Mouse (Mus musculus) embryonic stem cell, embryonic (primary cell): Measurements from ENCODE around the gene Cbx5.

Experiments
- CTCF ChIA-PET, 4 experiments: fragments of 300-600 bp in 2 of 4; fragments of 350-600 bp in 2 of 4; sonication (Branson Sonifier 250); formaldehyde crosslinking; loops; one replicate each; lab custom pipeline; 2022; ENCODE audit warnings: inconsistent platforms in 2 of 4; lab: Charles Lee
- POLR2A ChIA-PET, 4 experiments: fragments of 300-600 bp in 2 of 4; fragments of 350-600 bp in 2 of 4; sonication (Branson Sonifier 250); formaldehyde crosslinking; loops; one replicate each; lab custom pipeline; 2022; ENCODE audit warnings: antibody characterized with exemption in 4 of 4, inconsistent platforms in 1 of 4; lab: Charles Lee

Cbx5 gene

GRCm38 (mm10) chr15:103205156-103205555 is 34.5 kb downstream of the Cbx5 start:
- ChIA-PET POLR2A (interaction anchor here in 2 of 4 experiments (0.6 to 2.2 kb wide), 11 partner anchors 10 to 127 kb away, joined by 3 to 7 read pairs (median 5); partner anchors contain the start of genes Cbx5 (in 2 of the 2), Copz1 (in 2 of the 2) and Hnrnpa1 (in 1 of the 2)), CTCF (interaction anchor here in 1 of 4 experiments (0.6 to 1.8 kb wide), 8 partner anchors 14 to 111 kb away, joined by 3 to 7 read pairs (median 4); no protein-coding TSS in a partner anchor)

- ChIA-PET POLR2A (interaction anchor here in 3 of 4 experiments (0.6 to 2.4 kb wide), 12 partner anchors 11 to 732 kb away, joined by 3 to 9 read pairs (median 3); partner anchors contain the start of gene Pcbp2 (in 1 of the 3)), CTCF (interaction anchor here in 2 of 4 experiments (0.7 to 1.5 kb wide), 3 partner anchors 11 to 82 kb away, joined by 3 to 4 read pairs (median 3); no protein-coding TSS in a partner anchor)
These were observed 37.4 kb downstream of the Cbx5 start for GRCm38 (mm10) chr15:103202088-103202793.

GRCm38 (mm10) chr15:103197785-103198184 is 41.8 kb downstream of the Cbx5 start:
- POLR2A ChIA-PET: interaction anchor here in 2 of 4 experiments (0.8 to 4.4 kb wide), 11 partner anchors 10 to 143 kb away, joined by 3 to 21 read pairs (median 5); partner anchors contain the start of genes Cbx5 (in 2 of the 2), Copz1 (in 2 of the 2) and Hnrnpa1 (in 1 of the 2)
- CTCF ChIA-PET: interaction anchor here in 3 of 4 experiments (0.6 to 1.3 kb wide), 6 partner anchors 12 to 123 kb away, joined by 3 to 4 read pairs (median 4); no protein-coding TSS in a partner anchor

DNA sequence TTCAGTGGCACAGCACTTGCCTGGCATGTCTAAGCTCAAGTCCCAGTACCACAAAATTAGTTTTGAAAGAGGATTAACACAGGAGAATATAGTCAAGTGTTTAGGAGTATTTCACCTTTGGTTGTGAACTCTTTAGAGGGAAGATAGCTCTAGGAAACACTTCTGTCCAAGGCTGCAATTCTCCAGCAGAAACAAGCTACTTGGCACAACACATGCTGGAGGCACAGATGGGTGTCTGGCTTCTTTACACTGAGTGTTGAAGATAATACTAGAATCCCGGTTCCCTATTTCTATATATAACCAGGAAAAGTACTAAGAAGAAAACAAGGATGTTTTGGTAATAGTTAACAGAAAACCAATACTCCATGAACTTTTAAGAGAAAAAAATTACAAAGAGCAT is 42.8 kb downstream of the Cbx5 start:
- ChIA-PET POLR2A (interaction anchor here in 3 of 4 experiments (0.5 to 4.4 kb wide), 7 partner anchors 9 to 76 kb away, joined by 3 to 21 read pairs (median 5); partner anchors contain the start of genes Cbx5 (in 2 of the 3), Copz1 (in 1 of the 3) and Hnrnpa1 (in 1 of the 3)), CTCF (interaction anchor here in 1 of 4 experiments (2.2 kb wide), 1 partner anchor 118 kb away, joined by 5 read pairs; no protein-coding TSS in a partner anchor)

DNA sequence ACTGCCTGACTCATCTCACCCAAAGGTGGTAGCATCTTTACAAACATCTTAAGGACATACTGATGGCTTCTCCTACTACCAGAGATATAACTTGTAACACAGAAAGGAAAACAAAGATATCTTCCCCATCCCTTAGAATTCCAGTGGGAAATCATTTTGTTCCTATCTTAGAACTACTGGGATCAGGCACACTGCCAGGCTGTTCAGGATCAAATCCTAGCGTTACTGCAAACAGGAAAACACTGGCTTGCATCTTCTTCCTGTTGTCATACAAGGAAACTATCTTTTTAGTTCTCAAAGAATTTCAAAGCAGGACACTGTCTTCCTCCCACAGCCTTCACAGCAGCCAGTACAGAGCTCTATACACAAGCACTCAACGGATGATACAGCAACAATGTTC is 46.0 kb downstream of the Cbx5 start:
- POLR2A ChIA-PET: interaction anchor here in 2 of 4 experiments (0.6 to 2.0 kb wide), 2 partner anchors 15 to 46 kb away, joined by 3 to 8 read pairs; partner anchors contain the start of genes Cbx5 (in 1 of the 2) and Hnrnpa1 (in 1 of the 2)
- CTCF ChIA-PET: interaction anchor here in 1 of 4 experiments (1.2 kb wide), 1 partner anchor 11 kb away, joined by 3 read pairs; no protein-coding TSS in a partner anchor

- ChIA-PET CTCF (interaction anchor here (0.5 to 14.1 kb wide), 47 partner anchors 7 to 454 kb away, joined by 3 to 250 read pairs (median 4); partner anchors contain the start of genes Copz1 (in 1 of the 4), Gpr84 (in 1 of the 4), Hoxc10 (in 1 of the 4) and Hoxc5 (in 1 of the 4)), POLR2A (interaction anchor here (0.7 to 9.3 kb wide), 21 partner anchors 8 to 279 kb away, joined by 3 to 60 read pairs (median 4); partner anchors contain the start of genes Cbx5 (in 2 of the 4) and Hnrnpa1 (in 1 of the 4))
These were observed 48.8 kb downstream of the Cbx5 start for GRCm38 (mm10) chr15:103190531-103191462.

DNA sequence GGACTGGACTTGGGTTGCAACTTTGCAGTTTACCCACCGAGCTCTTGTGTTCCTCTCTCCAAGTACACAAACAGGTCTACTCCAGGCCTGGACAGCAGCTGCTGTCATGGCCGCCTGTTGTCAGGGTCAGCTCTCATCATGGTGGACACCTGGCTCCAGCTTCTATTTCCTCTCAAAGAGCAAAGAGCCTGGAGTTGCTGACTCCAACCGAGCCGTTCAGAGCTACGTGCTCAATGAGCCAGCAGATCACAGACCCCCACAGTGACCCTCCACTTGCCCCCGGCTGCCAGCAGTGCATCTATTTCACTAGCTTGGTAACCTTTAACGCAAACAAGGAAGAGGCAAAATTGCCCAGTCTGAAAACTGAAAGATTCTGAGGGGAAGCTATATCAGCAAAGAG is 49.5 kb downstream of the Cbx5 start:
- ChIA-PET CTCF (interaction anchor here in 3 of 4 experiments (0.6 to 14.1 kb wide), 22 partner anchors 9 to 223 kb away, joined by 3 to 250 read pairs (median 5); partner anchors contain the start of genes Copz1 (in 1 of the 3), Gpr84 (in 1 of the 3), Hoxc10 (in 1 of the 3) and Hoxc5 (in 1 of the 3)), POLR2A (interaction anchor here in 3 of 4 experiments (0.5 to 9.3 kb wide), 15 partner anchors 9 to 123 kb away, joined by 3 to 60 read pairs (median 4); partner anchors contain the start of genes Cbx5 (in 2 of the 3) and Hnrnpa1 (in 1 of the 3))

GRCm38 (mm10) chr15:103187803-103188202 is 51.8 kb downstream of the Cbx5 start:
- CTCF ChIA-PET: interaction anchor here (0.7 to 14.1 kb wide), 7 partner anchors 11 to 132 kb away, joined by 3 to 250 read pairs (median 5); partner anchors contain the start of gene Gpr84 (in 1 of the 4)
- POLR2A ChIA-PET: interaction anchor here in 1 of 4 experiments (0.6 to 9.3 kb wide), 5 partner anchors 9 to 896 kb away, joined by 3 to 60 read pairs (median 3); partner anchors contain the start of genes Cbx5, Copz1 and Hnrnpa1

GRCm38 (mm10) chr15:103185462-103186198 is 54.0 kb downstream of the Cbx5 start:
- ChIA-PET CTCF (interaction anchor here (0.5 to 14.1 kb wide), 59 partner anchors 8 to 424 kb away, joined by 3 to 250 read pairs (median 5); partner anchors contain the start of genes Gpr84 (in 2 of the 4), Hoxc10 (in 2 of the 4), Copz1 (in 1 of the 4) and Hnrnpa1 (in 1 of the 4)), POLR2A (interaction anchor here (0.5 to 9.3 kb wide), 37 partner anchors 8 to 884 kb away, joined by 3 to 60 read pairs (median 4); partner anchors contain the start of genes Cbx5 (in 2 of the 4), Copz1 (in 2 of the 4) and Hnrnpa1 (in 2 of the 4))

DNA sequence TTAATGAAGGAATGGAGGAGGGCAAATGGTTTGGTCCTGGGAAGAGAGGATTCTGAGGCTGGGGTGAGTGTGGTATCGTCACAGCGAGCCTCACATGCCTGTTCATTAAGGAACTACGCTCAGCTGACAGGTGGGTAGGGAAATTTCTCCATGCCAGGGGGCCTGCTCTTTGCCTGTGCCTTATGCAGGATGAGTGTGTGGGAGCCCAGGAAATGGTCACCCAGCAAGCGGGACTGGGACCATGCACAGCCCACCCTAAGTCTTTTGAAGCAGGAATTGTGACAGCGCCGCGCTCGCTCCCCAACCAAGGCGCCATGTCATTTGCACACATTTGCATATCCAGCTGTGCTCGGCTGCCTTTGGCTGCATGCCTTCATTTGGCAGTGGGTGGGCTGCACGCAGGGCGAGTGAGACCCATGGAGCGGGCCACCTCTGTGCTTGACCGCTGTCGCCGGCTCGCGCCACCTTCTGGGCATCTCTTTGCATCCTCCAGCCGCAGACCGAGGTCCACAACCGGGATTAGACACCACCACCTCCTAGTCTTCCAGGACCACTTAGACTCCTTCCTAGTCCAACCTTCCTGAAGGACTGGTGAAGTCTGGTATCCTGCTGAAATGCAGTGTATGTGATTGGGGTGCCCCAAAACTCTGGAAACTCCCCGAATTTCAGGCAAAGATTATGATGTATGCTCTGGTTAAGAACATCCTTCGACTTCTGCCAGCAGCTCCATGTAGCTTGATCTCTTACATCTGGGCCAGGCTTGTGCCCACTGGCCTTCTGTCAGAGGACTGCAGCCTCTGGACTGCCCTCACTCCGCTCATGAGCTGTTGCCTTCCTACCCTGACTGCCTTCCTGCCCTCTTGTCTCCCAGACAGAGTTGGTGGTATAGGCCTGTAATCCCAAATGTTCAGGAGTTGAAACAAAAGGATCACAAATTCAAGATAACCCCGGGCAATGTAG is 55.7 kb downstream of the Cbx5 start:
- CTCF ChIA-PET: interaction anchor here (0.5 to 14.1 kb wide), 80 partner anchors 8 to 824 kb away, joined by 3 to 250 read pairs (median 5); partner anchors contain the start of genes Hoxc10 (in 3 of the 4), Hoxc5 (in 3 of the 4), Copz1 (in 2 of the 4) and Calcoco1 (in 1 of the 4)

DNA sequence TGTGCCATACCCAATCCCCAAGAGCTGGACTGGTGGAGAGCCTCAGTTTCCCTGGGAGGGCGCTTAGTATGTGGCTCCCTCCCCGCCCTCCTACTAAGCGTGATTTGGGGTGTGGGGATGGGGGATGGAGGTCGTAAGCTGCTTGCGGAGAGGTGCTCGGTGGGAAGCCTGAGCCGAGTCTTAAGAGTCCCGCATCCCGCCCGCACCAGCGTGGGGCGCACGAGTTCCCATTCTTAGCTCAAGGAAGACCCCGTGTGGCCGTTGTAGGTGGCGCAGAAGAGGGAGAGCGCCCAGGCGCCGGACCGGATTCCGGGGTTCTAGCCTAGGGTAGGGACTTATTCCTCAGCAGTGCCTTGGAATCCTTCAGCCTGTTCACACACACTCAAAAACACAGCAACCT is 56.5 kb downstream of the Cbx5 start:
- POLR2A ChIA-PET: interaction anchor here (0.6 to 9.3 kb wide), 36 partner anchors 9 to 263 kb away, joined by 3 to 60 read pairs (median 4); partner anchors contain the start of genes Cbx5 (in 2 of the 4), Copz1 (in 2 of the 4), Hnrnpa1 (in 1 of the 4) and Hoxc10 (in 1 of the 4)
- CTCF ChIA-PET: interaction anchor here (0.5 to 14.1 kb wide), 87 partner anchors 9 to 512 kb away, joined by 3 to 250 read pairs (median 4); partner anchors contain the start of genes Hoxc10 (in 3 of the 4), Hoxc5 (in 3 of the 4), Copz1 (in 2 of the 4) and Calcoco1 (in 1 of the 4)

More for the DNA sequence above, 55.7 kb downstream of the Cbx5 start:
- POLR2A ChIA-PET: interaction anchor here in 3 of 4 experiments (0.6 to 9.3 kb wide), 36 partner anchors 9 to 263 kb away, joined by 3 to 60 read pairs (median 4); partner anchors contain the start of genes Cbx5 (in 2 of the 3), Copz1 (in 2 of the 3), Hnrnpa1 (in 1 of the 3) and Hoxc10 (in 1 of the 3)

DNA sequence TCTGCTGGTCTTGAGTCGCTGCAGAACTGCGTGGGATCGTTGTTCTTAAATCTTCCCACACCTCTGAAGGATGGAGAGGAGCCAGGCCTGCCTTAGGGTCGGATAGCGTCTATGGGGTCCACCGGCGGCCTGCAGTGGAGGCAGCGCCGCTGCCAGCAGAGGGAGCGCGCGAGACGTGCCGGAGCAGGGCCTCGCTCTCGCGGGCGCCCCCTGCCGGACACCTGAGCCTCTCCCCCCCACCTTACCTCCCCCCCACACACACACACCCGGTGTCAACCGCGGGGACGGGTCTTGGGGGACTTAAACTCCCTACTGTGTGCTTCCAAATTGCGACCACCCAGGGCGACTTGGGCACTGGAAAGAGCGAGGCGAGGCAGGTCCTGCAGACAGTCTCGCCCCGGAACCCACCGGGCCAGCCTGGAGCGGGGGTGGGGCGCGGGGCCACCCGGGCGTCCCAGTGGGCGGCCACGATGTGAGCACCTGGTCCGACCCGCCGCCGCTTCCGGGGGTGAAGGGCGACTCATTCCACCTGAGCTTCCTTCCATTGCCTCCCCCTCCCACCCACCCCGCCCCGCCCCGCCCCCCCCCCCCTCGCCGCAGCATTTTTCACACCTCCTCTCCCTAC is 57.3 kb downstream of the Cbx5 start:
- ChIA-PET POLR2A (interaction anchor here in 3 of 4 experiments (0.5 to 9.3 kb wide), 17 partner anchors 8 to 262 kb away, joined by 3 to 60 read pairs (median 4); partner anchors contain the start of genes Cbx5 (in 1 of the 3), Copz1 (in 1 of the 3), Hnrnpa1 (in 1 of the 3) and Hoxc10 (in 1 of the 3)), CTCF (interaction anchor here (0.5 to 14.1 kb wide), 65 partner anchors 9 to 796 kb away, joined by 3 to 250 read pairs (median 5); partner anchors contain the start of genes Hoxc10 (in 3 of the 4), Hoxc5 (in 3 of the 4), Copz1 (in 1 of the 4) and Gpr84 (in 1 of the 4))

DNA sequence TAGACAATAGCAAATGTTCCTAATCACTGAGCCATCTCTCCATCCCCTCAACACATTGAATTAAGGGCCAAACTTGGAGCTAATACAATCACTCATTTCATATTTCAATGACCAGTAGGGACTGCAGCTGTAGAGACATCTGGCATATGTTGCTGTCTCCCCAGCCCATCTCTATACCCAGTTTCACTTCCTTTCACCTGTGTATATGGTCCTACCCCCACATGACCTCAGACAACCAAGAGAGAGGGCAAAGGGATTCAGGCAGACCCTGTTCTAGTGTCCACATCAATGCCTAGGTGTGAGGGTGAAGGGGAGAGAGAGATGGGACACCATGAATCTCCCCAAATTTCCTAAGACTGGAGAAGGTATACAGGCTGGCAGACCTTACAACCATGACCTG is 59.2 kb downstream of the Cbx5 start:
- POLR2A ChIA-PET: interaction anchor here in 1 of 4 experiments (0.5 to 1.1 kb wide), 2 partner anchors 59 to 231 kb away, joined by 4 to 5 read pairs; partner anchors contain the start of genes Cbx5 and Hnrnpa1
- CTCF ChIA-PET: interaction anchor here (0.5 to 14.1 kb wide), 12 partner anchors 10 to 419 kb away, joined by 3 to 250 read pairs (median 16); partner anchors contain the start of genes Hoxc10 (in 2 of the 4), Hoxc5 (in 2 of the 4) and Gpr84 (in 1 of the 4)
